Mouse (Mus musculus) kidney, adult 2 months (tissue): ENCODE data around the gene Zdhhc12.

Source experiments
- CTCF ChIP-seq: fragments of 200-500 bp; conservative IDR thresholded peaks from 2 replicates; pipeline ENCODE4 v1.5.1; 2011; ENCODE audit warnings: low read depth, mild to moderate bottlenecking, control low read depth, low read length, moderate library complexity, mixed read lengths; ENCODE audit not compliant: insufficient read depth, insufficient read length
- POLR2A ChIP-seq: fragments of 200-500 bp; IDR thresholded peaks from one replicate; pipeline ENCODE4 v1.6.1; 2011; ENCODE audit warnings: low read depth, low read length, control low read depth

DNA sequence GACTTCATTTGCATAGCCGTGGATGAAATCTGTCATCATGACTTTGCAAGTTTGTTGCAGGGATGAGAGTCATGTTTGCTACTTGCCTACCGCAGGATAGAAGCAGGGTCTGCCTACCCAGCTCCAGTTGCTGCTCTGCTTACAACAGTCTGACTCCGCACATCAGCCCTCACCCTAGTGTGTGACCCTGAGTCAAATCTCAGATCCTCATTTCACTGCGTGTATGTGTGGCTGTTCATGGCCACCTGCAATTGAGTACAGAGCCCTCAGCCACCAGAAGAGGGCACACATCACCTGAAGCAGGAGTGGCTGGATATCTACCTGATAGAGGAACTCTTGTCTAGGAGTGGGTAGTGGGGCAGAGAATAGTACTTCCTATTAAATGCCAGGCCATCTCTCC, 6.1 kb downstream of the Zdhhc12 start:
- TF ChIP-seq POLR2A: no peak
- 0 out of 2 replicates have a peak, but pooled peaks have one; percentile 10 for TF ChIP-seq CTCF
